Mouse (Mus musculus): Measurements from ENCODE around the gene Gm1330.
"Not testable (repeated sequence)": the region's sequence is repeated elsewhere in the genome, so short reads cannot be mapped to it uniquely, and the experiment has no call there.

Gm1330 gene

DNA sequence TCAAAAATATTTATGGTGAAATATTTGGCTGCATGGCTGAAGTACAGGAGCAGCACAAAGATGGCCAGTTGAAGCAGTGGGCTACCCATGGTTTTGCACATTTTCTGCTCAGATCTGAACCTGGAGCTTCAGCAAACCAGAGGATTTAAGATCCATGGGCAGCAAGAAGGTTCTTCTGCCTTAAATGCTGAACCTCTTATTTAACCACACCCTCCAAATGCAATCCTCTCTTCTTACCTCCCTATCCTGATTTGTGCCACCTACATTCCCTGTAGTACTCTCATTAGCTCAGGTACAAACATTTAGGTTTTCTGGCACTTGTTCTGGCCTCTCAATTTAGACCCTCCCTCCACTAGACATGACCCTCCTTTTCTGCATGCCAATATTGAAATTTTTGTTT lies at the start of gene Gm1330:
Gene Gm1330, minus strand, starts transcription at position 101 of the 400 bp plus-strand sequence.
- DNase-seq (ENCODE audit: low read depth, low spot score), result no peak

DNA sequence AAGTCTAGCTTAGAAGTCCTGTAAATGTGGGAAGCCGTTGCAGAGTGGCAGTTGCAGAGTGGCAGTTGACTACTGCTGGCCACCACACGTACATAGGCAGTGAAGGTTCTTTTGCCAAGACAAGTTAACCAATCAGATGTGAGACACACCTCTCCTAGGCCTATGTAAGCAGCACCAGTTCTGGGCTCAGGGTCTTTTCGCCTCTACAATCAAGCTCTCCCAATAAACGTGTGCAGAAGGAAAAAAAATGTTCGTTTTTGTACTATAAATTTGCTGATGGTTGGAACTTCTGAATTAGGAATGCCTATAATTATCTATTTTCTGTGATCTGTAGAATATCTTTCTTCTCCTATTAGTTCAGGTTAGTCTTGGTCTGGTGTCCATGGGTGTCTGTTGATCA lies 14.1 kb upstream of the Gm1330 start, which contains the start of gene Gm10750:
Gene Gm10750, minus strand, starts transcription at position 101 of the 400 bp plus-strand sequence.
- not testable (repeated sequence) for DNase-seq (ENCODE audit: low read depth, low spot score)

GRCm38 (mm10) chr2:149004826-149005225 lies 1.8 kb upstream of the Gm1330 start:
- no peak for DNase-seq (ENCODE audit: low read depth, low spot score)

DNA sequence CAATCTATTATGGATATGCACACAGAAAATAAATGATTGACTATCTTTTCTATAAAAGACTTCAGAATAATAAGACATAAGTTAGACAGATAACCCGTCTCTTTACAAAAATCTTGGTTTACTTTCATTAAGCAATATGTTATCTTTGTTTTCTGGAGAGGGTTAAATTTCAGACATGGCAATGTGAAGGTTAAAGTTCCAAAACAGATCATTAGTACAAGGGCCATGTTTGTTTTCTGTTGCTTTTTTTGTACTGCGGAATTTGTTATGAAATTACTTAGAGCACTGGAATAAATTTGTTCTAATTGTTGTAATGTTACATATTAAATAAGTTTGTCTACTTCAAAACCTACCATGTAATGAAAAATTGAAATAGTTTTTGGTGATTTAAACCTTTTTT lies 7.9 kb downstream of the Gm1330 start:
- DNase-seq (ENCODE audit: low read depth, low spot score), result no peak
